Mouse (Mus musculus) central nervous system, embryonic 11.5 days (tissue): ENCODE results near the gene Maoa. TPM values are rescaled to one million over a fixed set of nuclear protein-coding genes. Genes with fewer than 3 reads are reported as not detected.

ENCODE experiments used
- polyA plus RNA-seq: library from polyadenylated mRNA; depleted of rRNA; stranded (reverse); fragments of >200 nt; gene quantifications from 2 replicates; pipeline ENCODE4 v1.2.3, GENCODE M21; 2012; rRNA removed

Maoa gene
- polyA plus RNA-seq: 9.7 and 13.6 TPM in 2 replicates

GRCm38 (mm10) chrX:16619034-16619929, at the start of gene Maoa:
TSS of gene Maoa (plus strand) at chrX:16619698.

Other genes with a start within 250 kb of the Maoa start
- gene Cypt1, start 96.8 kb upstream of the Maoa start, polyA plus RNA-seq: not detected in 2 replicates
- gene Maob, start 197.7 kb downstream of the Maoa start, polyA plus RNA-seq: 3.1 and 4.0 TPM in 2 replicates